Comparison of ENCODE assay signal across 19 mouse cellular contexts in the genomic region with DNA sequence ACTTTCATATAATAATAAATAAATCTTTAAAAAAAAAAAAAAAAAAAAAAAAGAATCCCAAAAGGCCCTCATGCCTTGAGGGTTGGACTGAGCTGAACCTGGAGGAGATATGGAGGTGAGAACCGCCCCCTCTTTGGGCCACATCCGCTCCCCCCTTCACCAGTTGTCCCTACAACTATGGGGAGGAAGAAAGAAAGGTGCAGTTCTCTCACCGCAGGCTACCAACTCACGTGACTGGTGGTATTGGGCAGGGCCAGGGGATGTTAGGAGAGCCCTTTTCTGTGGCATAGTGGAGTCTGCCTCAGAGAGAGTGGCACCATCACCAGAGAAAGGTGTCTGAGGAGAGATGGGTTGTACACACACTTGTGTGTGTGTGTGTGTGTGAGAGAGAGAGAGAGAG. TPM values are rescaled to one million over a fixed set of nuclear protein-coding genes. Genes with fewer than 3 reads are reported as not detected.
DNase-seq lines count a peak whose midpoint lies in the region; ATAC-seq lines count a peak whose summit lies in the region.
"Had no signal": no experiment of that assay in that cellular context is flagged by ENCODE, and none has a peak within 500 bp of the region (broad histone marks: within the 10 kb centered on the region; RNA-seq: fewer than 3 reads in every experiment).

No protein-coding gene starts in this region.

- peak; percentile 90 for ATAC-seq in inflammation-experienced regulatory T-cells, adult 6 months
- ATAC-seq: forebrain, postnatal 0 days; hindbrain, postnatal 0 days; midbrain, embryonic 13.5 days had no signal

- DNase-seq in spleen, adult 12 weeks (ENCODE audit: low spot score) = peak; percentile 44
- no peak for DNase-seq in spleen, postnatal 14 days (ENCODE audit: low spot score in 2 of 2)
- DNase-seq in spleen, postnatal 4 days (ENCODE audit: low spot score in 2 of 2) = peak; percentile 38 to 69
- no peak for DNase-seq in urinary bladder, postnatal 14 days (ENCODE audit: low spot score)
- no peak for DNase-seq in cerebellum, adult 9-10 months
- DNase-seq in urinary bladder, adult 18-20 months (ENCODE audit: low spot score in 2 of 2) = no peak
- DNase-seq in adrenal gland, postnatal 10 days = no peak
- DNase-seq: adrenal gland, postnatal 14 days; forebrain, postnatal 0 days; heart, adult 18-20 months; lung, embryonic 14.5 days had no signal

RNA-seq across cellular contexts. Expression of a gene that starts 2.0 kb away (rescaled TPM):
- polyA plus RNA-seq in inflammation-experienced regulatory T-cells, adult 6 months (2017; shearing (Covaris generic)) = 100 to 1,000 TPM in 1 of 3 experiments, 10 to 100 TPM in 2; 18.7 to 104 (median 96.4) TPM
- total RNA-seq in adrenal gland, postnatal 10 days (2021) = 1 to 10 TPM; 1.9 to 3.2 TPM
- total RNA-seq: hindbrain, postnatal 0 days had no signal

RNA-seq across cellular contexts. Expression of a gene that starts 14.7 kb away (rescaled TPM):
- polyA plus RNA-seq in inflammation-experienced regulatory T-cells, adult 6 months (2017; shearing (Covaris generic)) = 1 to 10 TPM in 1 of 3 experiments, under 1 TPM in 2; 0.29 to 1.1 (median 0.66) TPM
- total RNA-seq in adrenal gland, postnatal 10 days (2021) = 10 to 100 TPM; 55.3 to 58.2 TPM

RNA-seq across cellular contexts. Expression of a gene that starts 27.1 kb away (rescaled TPM):
- polyA plus RNA-seq in inflammation-experienced regulatory T-cells, adult 6 months (2017; shearing (Covaris generic)) = 100 to 1,000 TPM; 142 to 164 (median 156) TPM
- total RNA-seq in adrenal gland, postnatal 10 days (2021) = under 1 TPM; 0.51 to 0.64 TPM
- total RNA-seq: forebrain, postnatal 0 days; hindbrain, postnatal 0 days had no signal
- polyA plus RNA-seq: forebrain, postnatal 0 days; heart, postnatal 0 days; hindbrain, postnatal 0 days; kidney, postnatal 0 days; limb, embryonic 12.5 days; lung, embryonic 14.5 days; midbrain, embryonic 13.5 days; neural tube, embryonic 12.5 days; stomach, embryonic 15.5 days had no signal

RNA-seq across cellular contexts. Expression of a gene that starts 27.5 kb away (rescaled TPM):
- polyA plus RNA-seq in inflammation-experienced regulatory T-cells, adult 6 months (2017; shearing (Covaris generic)) = not detected
- under 1 TPM; 0.27 to 0.97 TPM for total RNA-seq in adrenal gland, postnatal 10 days (2021)
- total RNA-seq: adrenal gland, postnatal 14 days had no signal
- polyA plus RNA-seq: limb, embryonic 12.5 days had no signal

RNA-seq across cellular contexts. Expression of a gene that starts 36.2 kb away (rescaled TPM):
- 10 to 100 TPM; 36.5 to 72.9 (median 72.1) TPM for polyA plus RNA-seq in inflammation-experienced regulatory T-cells, adult 6 months (2017; shearing (Covaris generic))
- total RNA-seq in adrenal gland, postnatal 10 days (2021) = 10 to 100 TPM; 41.1 to 45.5 TPM

Comparison
In these comparisons a context has a peak if more than half of its experiments do, and no peak if none do; other contexts are left out.
1. DNase-seq: peak in spleen, adult 12 weeks (single experiment) and spleen, postnatal 4 days (2 of 2); none in spleen, postnatal 14 days (0 of 2), urinary bladder, postnatal 14 days (single experiment), cerebellum, adult 9-10 months (single experiment), urinary bladder, adult 18-20 months (0 of 2) and adrenal gland, postnatal 10 days (single experiment).